Mouse (Mus musculus): Measurements from ENCODE around the gene Fscn3.

Fscn3 gene

DNA sequence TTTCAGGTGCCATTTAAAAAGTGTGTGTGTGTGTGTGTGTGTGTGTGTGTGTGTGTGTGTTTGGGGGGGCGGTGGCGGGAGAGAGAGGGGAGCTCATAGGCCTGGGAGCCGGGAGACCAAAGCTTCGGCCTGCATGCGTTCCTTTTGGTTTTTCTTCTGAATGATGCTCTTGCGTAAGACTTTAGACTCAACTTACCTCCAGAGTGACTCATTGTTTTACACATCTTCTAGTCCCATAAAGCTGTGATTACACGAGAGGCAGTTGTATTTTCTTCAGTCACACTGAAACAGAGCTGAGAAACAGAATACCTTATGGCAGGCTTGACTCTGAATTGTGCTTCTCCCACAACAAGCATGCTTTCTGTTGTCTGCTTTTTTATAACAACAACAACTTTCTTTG, 59.3 kb downstream of the Fscn3 start:
- no peak for DNase-seq
